Mouse (Mus musculus) adrenal gland, postnatal 14 days (tissue): ENCODE data around the gene Mxra7. TPM values are rescaled to one million over a fixed set of nuclear protein-coding genes. Genes with fewer than 3 reads are reported as not detected.
A peak's percentile ranks its signal among the peaks of the same experiment; 100 is the strongest.

ENCODE experiments used
- DNase-seq: peaks from one replicate; pipeline ENCODE4 v3.0.0; 2021; ENCODE audit warnings: mixed read lengths
- total RNA-seq: library from RNA; stranded (reverse); gene quantifications from 2 replicates; pipeline ENCODE4 v1.2.3, GENCODE M21; 2021

Mxra7 gene
- total RNA-seq, 1 experiment from 2014 or later: 32.8 TPM

DNA sequence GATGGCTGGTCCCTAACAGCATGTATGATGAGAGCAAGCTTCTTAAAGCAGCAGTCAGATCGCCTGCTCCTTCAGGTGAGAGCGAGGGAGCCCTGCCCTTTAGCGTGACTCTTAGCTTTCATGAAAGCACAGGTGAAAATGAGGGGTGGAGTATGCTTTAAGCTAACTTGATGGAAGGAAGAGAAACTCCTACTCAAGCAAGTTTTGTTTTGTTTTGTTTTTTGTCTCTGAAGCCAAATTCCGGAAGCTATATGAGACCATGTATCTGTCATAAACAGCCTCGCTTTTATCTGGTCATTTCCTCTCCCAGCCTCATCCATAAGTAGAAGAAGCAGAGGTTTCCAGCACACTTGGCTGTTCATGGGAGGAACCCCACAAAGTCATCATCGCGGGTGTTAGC, 52.4 kb downstream of the Mxra7 start, which contains the start of gene St6galnac1:
Gene St6galnac1 (minus strand): TSS at position 101 of the 400 bp plus-strand sequence.
- DNase-seq: no peak

DNA sequence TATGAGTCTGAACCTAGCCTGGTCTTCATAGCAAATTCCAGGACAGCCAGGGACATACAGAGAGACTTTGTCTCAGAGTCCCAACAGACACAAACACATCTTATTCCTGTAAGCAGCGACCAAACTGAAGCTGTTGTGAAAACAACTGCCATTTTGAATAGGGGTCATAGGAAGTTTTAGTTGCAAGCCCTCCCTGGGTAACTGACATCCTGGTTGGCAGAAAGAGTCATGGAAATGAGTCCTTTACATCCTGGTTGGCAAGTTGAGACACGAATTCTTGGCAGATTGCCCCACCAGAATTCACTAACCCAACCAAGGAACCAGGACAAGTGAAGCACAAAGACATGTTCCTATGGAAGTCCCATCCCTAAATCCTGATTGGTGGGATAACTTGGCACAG, 54.6 kb downstream of the Mxra7 start:
- DNase-seq: no peak

DNA sequence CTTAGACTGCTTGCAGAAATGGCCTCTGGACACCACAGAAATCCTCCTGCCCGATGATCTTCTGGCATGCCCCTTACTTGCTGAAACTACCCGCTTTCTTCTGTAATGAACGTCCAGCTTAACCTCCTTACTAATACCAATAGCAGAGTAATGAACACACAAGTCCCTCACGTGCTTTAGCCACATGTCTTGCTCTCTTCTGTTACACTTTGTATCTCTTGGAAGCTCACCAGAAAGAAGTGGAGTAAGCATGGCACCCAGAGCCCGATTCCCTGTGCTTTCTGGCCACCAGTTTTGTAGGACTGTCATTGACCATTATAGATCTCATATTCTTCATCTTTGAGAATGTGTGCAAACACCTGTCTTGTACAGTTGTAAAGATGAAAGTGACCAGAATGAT, 58.0 kb downstream of the Mxra7 start:
- DNase-seq: no peak

DNA sequence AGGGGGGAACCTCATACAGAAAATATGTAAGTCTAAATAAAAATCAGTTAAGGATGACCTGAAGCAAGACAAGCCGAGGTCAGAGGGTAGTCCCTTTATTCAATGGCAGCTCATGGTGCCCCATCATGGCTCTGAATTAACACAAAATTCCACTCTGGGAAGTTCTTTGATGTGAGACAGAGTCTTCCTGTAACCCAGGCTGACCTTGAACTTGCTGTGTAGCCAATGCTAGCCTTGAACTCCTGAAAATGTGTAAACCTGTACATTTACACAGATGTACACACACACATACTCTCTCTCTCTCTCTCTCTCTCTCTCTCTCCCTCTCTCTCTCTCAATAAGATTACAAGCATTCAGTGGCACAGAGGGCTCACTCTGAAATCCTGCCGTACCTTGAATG, 62.9 kb downstream of the Mxra7 start:
- DNase-seq: no peak

DNA sequence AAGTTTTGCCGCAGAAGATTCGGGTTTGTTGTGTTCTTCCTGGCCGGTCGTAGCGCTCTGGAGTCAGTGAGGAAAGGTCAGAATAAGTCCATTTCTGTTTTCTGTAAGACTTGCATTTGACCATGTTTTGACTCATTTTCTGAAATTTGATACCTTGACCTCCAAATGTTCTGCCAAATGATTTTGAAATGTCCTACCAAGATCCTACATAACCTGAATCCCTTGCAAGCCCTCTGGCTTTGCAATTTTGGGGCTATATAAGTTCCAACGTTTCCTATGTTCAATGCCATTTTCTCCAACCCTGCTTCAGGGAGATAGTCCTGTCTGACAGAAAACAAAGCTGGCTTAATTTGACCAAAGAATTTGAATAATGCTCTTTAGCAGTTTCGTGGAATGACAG, 63.5 kb downstream of the Mxra7 start:
- no peak for DNase-seq

DNA sequence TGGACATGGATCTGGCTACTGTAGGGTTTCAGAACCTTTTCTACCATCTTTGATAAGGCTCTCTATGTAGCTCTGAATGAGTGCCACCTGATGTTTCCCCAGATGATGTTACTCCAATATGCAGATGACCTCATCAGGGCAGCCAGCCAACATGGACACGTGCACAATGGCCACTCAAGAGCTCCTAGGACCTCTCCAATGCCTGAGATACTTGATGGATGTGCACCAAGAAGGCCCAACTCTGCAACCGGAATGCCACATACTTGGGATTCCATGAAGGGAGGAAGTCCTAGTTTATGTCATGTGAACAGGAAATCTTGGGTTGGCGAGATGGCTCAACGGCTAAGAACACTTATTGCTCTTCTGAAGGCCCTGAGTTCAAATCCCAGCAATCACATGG, 72.7 kb downstream of the Mxra7 start:
- no peak for DNase-seq

DNA sequence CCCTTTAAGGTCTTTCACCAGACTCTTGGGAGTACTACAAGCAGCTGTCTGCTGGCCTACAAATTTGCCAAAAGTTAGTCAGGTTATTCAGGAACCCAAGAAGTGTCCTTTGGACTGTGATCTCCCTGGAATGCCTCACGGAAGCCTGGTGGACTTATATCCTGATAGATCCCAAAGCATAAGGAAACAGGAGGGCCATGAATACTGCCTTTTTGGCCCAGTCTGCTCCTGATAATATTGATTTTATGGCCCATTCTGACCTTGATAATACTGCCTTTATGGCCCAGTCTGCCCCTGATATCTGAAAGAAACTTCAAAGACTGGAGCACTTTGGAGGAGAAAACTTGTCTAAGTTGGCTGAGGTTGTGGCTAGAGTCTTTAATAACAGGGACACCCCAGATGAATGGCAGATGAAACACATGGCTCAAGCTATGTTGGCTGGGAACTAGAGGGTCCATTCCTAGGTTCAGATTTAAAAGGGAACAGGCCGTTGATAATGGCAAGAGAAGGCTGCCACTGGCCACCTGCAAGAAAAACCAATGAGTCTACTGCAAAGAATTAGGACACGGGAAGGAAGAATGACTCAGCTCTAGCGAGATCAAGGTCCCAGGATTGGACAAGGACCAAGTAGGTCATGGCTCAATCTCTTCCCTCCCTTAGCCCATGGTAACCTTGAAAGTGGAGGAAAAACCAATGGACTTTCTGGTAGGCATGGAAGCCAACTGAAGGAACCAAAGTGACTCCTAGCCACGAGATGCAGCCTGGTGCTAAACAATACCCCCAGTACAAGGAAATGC, 74.0 kb downstream of the Mxra7 start:
- DNase-seq: peak; percentile 81

Other genes with a start within 250 kb of the Mxra7 start
- 32.0 and 38.5 TPM in 2 replicates for gene Ube2o, start 246.6 kb downstream of the Mxra7 start, total RNA-seq
- not detected in 2 replicates for gene Aanat, start 241.6 kb downstream of the Mxra7 start, total RNA-seq
- gene Rhbdf2, start 201.0 kb downstream of the Mxra7 start, total RNA-seq: 11.2 and 14.3 TPM in 2 replicates
- gene Prcd, start 174.5 kb downstream of the Mxra7 start, total RNA-seq: 5.3 and 6.1 TPM in 2 replicates
- gene Cygb, start 173.7 kb downstream of the Mxra7 start, total RNA-seq: 30.9 and 35.0 TPM in 2 replicates
- gene St6galnac1, start 52.5 kb downstream of the Mxra7 start, total RNA-seq: not detected in 2 replicates
- 31.1 and 34.4 TPM in 2 replicates for gene Mettl23, start 15.2 kb upstream of the Mxra7 start, total RNA-seq
- gene Jmjd6, start 15.4 kb upstream of the Mxra7 start, total RNA-seq: 40.2 and 40.7 TPM in 2 replicates
- 29.1 and 32.6 TPM in 2 replicates for gene Mfsd11, start 24.4 kb upstream of the Mxra7 start, total RNA-seq
- 244 and 250 TPM in 2 replicates for gene Srsf2, start 25.0 kb upstream of the Mxra7 start, total RNA-seq
- 0.56 and 0.59 TPM in 2 replicates for gene Mgat5b, start 90.8 kb upstream of the Mxra7 start, total RNA-seq